Mouse (Mus musculus) stomach, postnatal 0 days (tissue): ENCODE measurements around the gene Ska2.

Experiments
- CTCF ChIP-seq: IDR thresholded peaks from 2 replicates; pipeline ENCODE4 v1.5.1; 2016; ENCODE audit warnings: antibody characterized with exemption, low read depth, mild to moderate bottlenecking, moderate library complexity
- EP300 ChIP-seq: optimal IDR thresholded peaks from 2 replicates; pipeline ENCODE3; 2016; ENCODE audit warnings: antibody characterized with exemption

DNA sequence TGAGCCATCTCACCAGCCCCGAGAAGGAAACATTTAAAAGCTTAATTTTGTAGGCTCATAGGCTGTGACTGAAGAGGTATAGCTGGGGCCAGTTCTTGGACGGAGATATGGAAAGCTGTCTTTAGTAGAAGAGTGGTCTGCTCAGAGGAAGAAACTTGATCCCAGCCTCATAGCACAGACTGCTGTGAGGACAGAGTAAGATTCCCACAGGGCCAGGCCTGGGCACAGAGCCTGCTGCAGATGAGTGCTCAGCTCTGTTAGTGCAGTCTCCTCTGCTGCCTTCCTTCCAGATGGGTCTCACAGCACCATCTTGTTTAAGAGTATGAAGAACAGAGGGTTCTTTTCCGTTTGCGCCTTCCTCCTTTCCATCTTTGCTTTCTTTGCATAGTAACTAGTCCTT is 27.2 kb downstream of the Ska2 start:
- TF ChIP-seq CTCF, result no peak
- no peak for TF ChIP-seq EP300
